Mouse (Mus musculus): ENCODE measurements around the gene Zfp652.
"Not testable (repeated sequence)": the region's sequence is repeated elsewhere in the genome, so short reads cannot be mapped to it uniquely, and the experiment has no call there.

Gene Zfp652

GRCm38 (mm10) chr11:95710478-95710877, 2.0 kb upstream of the Zfp652 start:
- no peak for DNase-seq (ENCODE audit: low read depth, low spot score)

GRCm38 (mm10) chr11:95712085-95712562, 349 bp upstream of the Zfp652 start:
- no peak for DNase-seq (ENCODE audit: low read depth, low spot score)

- DNase-seq (ENCODE audit: low read depth, low spot score), result peak; percentile 28
These were observed 845 bp downstream of the Zfp652 start for GRCm38 (mm10) chr11:95713225-95713810.

GRCm38 (mm10) chr11:95713811-95714241, 1.4 kb downstream of the Zfp652 start:
- no peak for DNase-seq (ENCODE audit: low read depth, low spot score)

GRCm38 (mm10) chr11:95714411-95714810, 1.9 kb downstream of the Zfp652 start:
- no peak for DNase-seq (ENCODE audit: low read depth, low spot score)

- no peak for DNase-seq (ENCODE audit: low read depth, low spot score)
These were observed 3.7 kb downstream of the Zfp652 start for GRCm38 (mm10) chr11:95716136-95716535.

- no peak for DNase-seq (ENCODE audit: low read depth, low spot score)
These were observed 6.9 kb downstream of the Zfp652 start for GRCm38 (mm10) chr11:95719356-95719755.

- DNase-seq (ENCODE audit: low read depth, low spot score), result no peak
These were observed 10.8 kb downstream of the Zfp652 start, which contains the start of gene B130006D01Rik for GRCm38 (mm10) chr11:95723287-95723686. Gene B130006D01Rik (plus strand): TSS chr11:95723587.

GRCm38 (mm10) chr11:95724466-95724865, 12.0 kb downstream of the Zfp652 start:
- no peak for DNase-seq (ENCODE audit: low read depth, low spot score)

- no peak for DNase-seq (ENCODE audit: low read depth, low spot score)
These were observed 13.7 kb downstream of the Zfp652 start for GRCm38 (mm10) chr11:95726156-95726555.

- no peak for DNase-seq (ENCODE audit: low read depth, low spot score)
These were observed 15.5 kb downstream of the Zfp652 start for GRCm38 (mm10) chr11:95727947-95728346.

GRCm38 (mm10) chr11:95728916-95729907, 16.7 kb downstream of the Zfp652 start:
- no peak for DNase-seq (ENCODE audit: low read depth, low spot score)

GRCm38 (mm10) chr11:95734485-95734884, 22.0 kb downstream of the Zfp652 start:
- no peak for DNase-seq (ENCODE audit: low read depth, low spot score)

- DNase-seq (ENCODE audit: low read depth, low spot score), result no peak
These were observed 25.3 kb downstream of the Zfp652 start for GRCm38 (mm10) chr11:95737811-95738210.

- no peak for DNase-seq (ENCODE audit: low read depth, low spot score)
These were observed 32.0 kb downstream of the Zfp652 start for GRCm38 (mm10) chr11:95744521-95744920.

- no peak for DNase-seq (ENCODE audit: low read depth, low spot score)
These were observed 34.3 kb downstream of the Zfp652 start for GRCm38 (mm10) chr11:95746821-95747220.

GRCm38 (mm10) chr11:95748331-95748730, 35.9 kb downstream of the Zfp652 start:
- DNase-seq (ENCODE audit: low read depth, low spot score), result no peak

- no peak for DNase-seq (ENCODE audit: low read depth, low spot score)
These were observed 37.1 kb downstream of the Zfp652 start for GRCm38 (mm10) chr11:95749619-95750018.

- peak; percentile 66 for DNase-seq (ENCODE audit: low read depth, low spot score)
These were observed 38.5 kb downstream of the Zfp652 start for GRCm38 (mm10) chr11:95750995-95751394.

GRCm38 (mm10) chr11:95755137-95755536, 42.7 kb downstream of the Zfp652 start:
- DNase-seq (ENCODE audit: low read depth, low spot score), result not testable (repeated sequence)

GRCm38 (mm10) chr11:95760521-95760920, 48.0 kb downstream of the Zfp652 start:
- no peak for DNase-seq (ENCODE audit: low read depth, low spot score)

- DNase-seq (ENCODE audit: low read depth, low spot score), result no peak
These were observed 50.5 kb downstream of the Zfp652 start for GRCm38 (mm10) chr11:95762996-95763395.
